Mouse (Mus musculus) kidney, postnatal 10 days (tissue): ENCODE data around the gene Tsg101.

Experiments
- DNase-seq: peaks from one replicate; pipeline ENCODE4 v3.0.0; 2021; ENCODE audit warnings: mixed read lengths

The Tsg101 gene

DNA sequence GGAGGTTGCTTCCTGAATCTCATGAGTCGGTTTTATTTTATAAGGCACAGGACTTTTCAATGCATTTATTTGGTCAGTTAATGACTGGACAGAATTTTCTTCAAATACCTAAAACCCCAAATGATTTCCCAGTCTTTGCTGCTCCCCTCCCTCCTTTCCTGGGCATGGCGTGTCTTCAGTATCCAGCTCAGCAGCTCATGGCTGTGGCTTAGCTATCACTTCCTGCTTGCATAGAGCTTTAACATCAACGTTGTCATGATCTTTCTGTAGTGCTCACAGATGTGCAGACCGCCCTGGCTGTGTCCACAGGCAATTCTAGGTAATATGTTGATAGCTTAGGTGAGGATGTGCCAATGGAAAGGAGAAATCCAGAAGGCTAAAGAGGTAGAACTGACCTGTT lies 47.8 kb downstream of the Tsg101 start:
- no peak for DNase-seq

DNA sequence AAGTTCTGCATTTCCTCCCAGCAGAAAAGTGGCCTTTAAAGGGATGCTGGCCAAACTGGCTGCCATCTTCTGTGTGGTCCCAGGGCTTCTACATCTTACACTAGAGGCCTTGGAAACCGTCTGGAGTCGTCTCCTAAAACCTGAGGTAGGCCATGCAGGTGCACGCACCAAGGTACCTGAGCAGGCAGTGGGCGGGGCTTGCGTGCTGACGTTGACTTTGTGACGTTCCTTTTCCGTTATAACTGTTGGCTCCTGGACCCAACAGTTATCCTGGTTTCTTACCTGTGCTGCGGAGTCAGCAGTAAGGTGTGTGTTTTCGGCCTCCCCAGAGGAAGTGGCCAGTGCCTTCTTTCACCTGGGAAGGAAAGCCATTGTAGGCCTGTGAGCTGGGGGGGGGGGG lies 58.8 kb downstream of the Tsg101 start, which contains the start of gene Ldhc:
TSS of gene Ldhc (plus strand) at position 208 of the 400 bp plus-strand sequence.
- no peak for DNase-seq

DNA sequence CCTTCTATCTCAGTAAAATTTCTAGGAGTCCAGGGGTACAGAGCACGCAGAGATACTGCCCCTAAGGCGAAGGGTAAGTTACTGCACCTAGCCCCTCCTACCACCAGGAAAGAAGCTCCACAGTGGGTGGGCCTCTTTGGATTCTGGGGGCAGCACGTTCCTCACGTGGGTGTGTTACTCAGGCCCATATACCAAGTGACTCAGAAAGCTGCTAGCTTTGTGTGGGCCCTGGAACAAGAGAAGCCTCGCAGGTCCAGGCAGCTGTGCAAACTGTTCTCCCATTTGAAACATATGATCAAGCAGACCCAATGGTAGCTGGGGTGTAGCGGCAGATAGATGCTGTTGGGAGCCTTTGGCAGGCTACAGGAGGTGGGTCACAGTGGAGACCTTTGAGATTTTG lies 60.7 kb downstream of the Tsg101 start:
- no peak for DNase-seq

- no peak for DNase-seq
Measured at GRCm38 (mm10) chr7:46857436-46857835, 62.3 kb downstream of the Tsg101 start.

- no peak for DNase-seq
Measured at GRCm38 (mm10) chr7:46855866-46856560, 63.8 kb downstream of the Tsg101 start.

DNA sequence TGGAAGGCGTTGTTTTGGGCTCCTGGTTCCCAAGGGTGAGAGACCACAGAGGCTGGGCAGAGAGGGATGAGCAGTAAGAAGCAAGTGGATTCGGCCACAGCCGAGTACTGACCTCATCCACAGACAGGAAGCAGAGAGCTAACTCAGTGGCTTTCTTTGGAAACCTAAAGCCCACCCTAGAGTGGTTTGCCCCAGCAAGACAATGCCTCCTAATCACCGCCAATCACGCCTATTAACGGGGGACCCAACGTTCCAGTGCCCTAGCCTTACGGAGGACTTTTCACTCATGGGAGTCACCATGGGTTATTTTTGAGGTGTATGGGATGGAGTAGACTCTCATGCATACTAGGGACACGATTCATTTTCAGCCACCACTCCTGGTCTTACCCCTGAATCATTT lies 66.4 kb downstream of the Tsg101 start:
- no peak for DNase-seq

DNA sequence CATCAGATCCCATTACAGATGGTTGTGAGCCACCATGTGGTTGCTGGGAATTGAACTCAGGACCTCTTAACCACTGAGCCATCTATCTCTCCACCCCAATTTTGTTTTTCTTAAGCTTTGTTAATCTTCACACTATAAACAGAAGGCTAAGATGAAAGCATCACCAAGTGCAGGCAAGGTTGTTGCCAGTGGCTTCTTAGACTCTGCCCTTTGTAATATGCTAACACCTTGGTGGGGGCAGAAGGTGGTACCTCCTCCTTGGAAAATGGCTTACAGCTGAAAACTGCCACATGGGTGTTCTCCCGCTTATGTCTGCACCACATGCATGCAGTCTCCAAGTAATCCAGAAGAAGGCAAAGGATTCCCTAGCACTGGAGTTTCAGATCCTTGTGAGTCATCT lies 67.1 kb downstream of the Tsg101 start:
- no peak for DNase-seq

DNA sequence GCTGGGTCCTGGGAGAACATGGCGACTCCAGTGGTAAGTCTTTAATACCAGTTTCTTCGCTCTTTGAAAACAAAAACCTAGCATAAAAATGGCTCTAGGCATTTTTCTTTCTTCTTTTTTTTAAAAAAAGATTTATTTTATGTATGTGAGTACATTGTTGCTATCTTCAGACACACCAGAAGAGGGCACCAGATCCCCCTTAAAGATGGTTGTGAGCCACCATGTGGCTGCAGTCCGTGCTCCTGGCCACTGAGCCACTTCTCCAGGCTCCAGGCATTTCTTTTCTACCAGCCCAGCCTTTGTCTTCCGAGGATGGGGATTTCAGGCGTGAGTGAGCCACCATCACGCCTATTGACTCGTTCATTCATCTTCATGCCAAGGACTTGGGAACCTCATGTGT lies 68.7 kb downstream of the Tsg101 start:
- no peak for DNase-seq

- no peak for DNase-seq
Measured at GRCm38 (mm10) chr7:46849287-46849686, 70.5 kb downstream of the Tsg101 start.

DNA sequence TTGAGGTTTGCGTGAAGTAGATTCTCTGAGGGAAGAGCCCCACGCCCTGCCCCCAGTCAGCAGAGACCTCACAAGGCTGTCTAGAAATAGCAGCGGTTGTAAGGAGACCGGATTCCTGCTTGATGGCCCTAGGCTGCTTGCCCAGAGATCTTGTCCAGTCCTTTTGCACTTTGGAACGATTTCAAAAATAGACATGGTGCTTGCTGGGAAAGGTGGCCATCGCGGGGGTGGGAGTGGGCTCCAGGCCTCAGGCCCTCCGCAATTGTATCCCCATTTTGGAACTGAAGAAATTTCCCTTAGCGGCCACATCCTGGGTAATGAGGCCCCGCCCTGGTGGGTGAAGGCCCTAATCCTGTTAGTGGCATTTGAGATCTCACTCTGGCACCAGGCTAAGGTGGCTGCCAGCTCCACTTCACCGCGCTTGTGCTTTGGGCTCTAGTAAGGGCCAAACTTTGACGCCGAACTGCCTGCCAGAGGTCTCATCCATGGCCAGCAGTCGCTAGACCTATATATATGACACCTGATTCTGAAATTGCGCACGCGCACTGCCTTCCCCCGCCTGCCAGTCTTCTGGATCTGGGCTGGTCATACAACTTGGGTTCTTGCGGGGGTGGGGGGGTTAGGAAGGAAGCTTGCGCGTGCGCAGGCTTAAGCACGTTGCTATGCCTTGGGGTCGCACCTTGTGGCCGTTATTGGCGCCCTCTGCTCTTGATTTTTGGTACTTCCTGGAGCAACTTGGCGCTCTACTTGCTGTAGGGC lies 73.1 kb downstream of the Tsg101 start:
- DNase-seq, result peak; percentile 73

GRCm38 (mm10) chr7:46845978-46846485 lies 73.7 kb downstream of the Tsg101 start:
- DNase-seq, result no peak

- DNase-seq, result peak; percentile 99
Measured at GRCm38 (mm10) chr7:46845211-46845977, 74.4 kb downstream of the Tsg101 start.

GRCm38 (mm10) chr7:46843576-46843975 lies 76.2 kb downstream of the Tsg101 start:
- peak; percentile 32 for DNase-seq

DNA sequence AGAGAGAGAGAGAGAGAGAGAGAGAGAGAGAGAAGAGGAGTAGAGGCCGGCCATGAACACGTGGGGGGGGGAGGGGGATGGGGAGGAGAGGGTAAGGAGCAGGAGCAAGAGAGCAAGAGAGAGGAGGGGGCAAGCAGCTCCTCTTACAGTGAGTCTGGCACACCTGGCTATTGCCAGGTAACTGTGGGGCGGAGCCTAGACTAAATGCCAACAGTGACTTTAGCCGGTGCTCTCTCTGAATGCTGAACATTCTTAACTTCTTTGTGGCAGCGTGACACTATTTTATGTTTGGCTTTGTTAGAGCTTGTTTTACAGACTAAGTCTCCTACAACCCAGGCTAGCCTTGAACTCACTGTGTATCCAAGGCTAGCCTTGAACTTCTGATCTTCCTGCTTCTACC lies 77.5 kb downstream of the Tsg101 start:
- no peak for DNase-seq

DNA sequence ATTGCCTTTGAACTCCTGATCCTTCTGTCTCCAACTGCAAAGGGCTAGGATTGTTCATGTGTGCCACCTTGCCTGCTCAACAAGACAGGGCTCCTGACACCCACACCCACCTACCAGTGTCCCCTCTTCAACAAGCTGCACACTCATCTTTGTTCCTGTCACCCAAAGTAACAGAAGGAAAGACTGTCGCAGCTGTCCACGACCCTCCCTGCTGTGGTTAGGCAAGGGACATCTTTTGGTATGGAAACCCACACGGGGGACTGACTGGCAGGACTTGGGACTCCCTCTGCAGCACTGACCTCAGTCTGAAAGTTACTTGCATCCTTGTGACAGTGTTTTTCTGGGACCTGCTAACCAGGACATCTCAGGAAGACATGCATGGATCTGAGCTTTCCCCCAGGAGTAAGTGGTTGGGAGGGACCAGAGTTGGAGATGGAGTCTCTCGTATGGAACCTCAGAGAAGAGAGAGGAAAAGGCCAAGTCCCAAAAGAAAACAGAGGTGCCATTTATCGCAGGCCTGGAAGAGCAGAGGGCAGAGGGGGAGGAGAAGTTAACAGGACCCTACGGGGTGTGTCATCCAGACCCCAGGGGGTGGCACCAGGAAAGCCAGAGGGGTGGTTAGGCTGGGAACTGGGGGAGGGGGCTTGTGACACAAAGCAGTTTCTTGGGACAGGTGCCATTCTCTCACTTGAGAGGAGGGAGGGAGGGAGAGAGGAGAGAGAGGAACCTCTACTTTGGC lies 78.8 kb downstream of the Tsg101 start, which contains the start of gene Ldha:
TSS of gene Ldha (plus strand) at position 689 of the 739 bp plus-strand sequence.
- DNase-seq, result no peak

GRCm38 (mm10) chr7:46840326-46840725 lies 79.4 kb downstream of the Tsg101 start:
- peak; percentile 28 for DNase-seq

GRCm38 (mm10) chr7:46839861-46840260 lies 79.9 kb downstream of the Tsg101 start:
- DNase-seq, result no peak

GRCm38 (mm10) chr7:46839446-46839845 lies 80.3 kb downstream of the Tsg101 start:
- DNase-seq, result peak; percentile 66
